Mouse (Mus musculus): ENCODE measurements at regions not wholly inside any gene's neighbourhood (a gene's known extent, or its start where the extent isn't known, plus 50 kb on each side); places are given as distances from the start of the nearest gene placed in this dataset.
A peak's percentile ranks its signal among the peaks of the same experiment; 100 is the strongest.

- TF ChIP-seq CHD2 (IDR thresholded peaks at IDR 0.05; ENCODE audit: low read depth, low read length), result no peak
- no peak for TF ChIP-seq ZNF384 (IDR thresholded peaks at IDR 0.05; ENCODE audit: low read depth, low read length)
- TF ChIP-seq ZC3H11A (IDR thresholded peaks at IDR 0.05; ENCODE audit: borderline replicate concordance, low read depth, low read length), result peak; percentile 38; the same call in 1 of the 2 replicates
- TF ChIP-seq HCFC1 (IDR thresholded peaks at IDR 0.05; ENCODE audit: borderline replicate concordance, insufficient read depth, low read length), result no peak
Observed at GRCm38 (mm10) chr3:115596523-115596922, 118.3 kb downstream of the S1pr1 start.
